Mouse (Mus musculus) forebrain, postnatal 0 days (tissue): ENCODE data around the gene Tnfrsf8. TPM values are rescaled to one million over a fixed set of nuclear protein-coding genes. Genes with fewer than 3 reads are reported as not detected.

Source experiments
- ATAC-seq: fragments of 200-750 bp; cut with Nextera tagmentation; 2 replicates; pipeline ENCODE4 v1.8.0; 2017; ENCODE audit warnings: mild to moderate bottlenecking, moderate library complexity
- DNase-seq: peaks from one replicate; pipeline ENCODE4 v3.0.0-alpha.2; 2015
- H3K27ac ChIP-seq: fragments of 300-500 bp; sonication (generic); 2 replicates; pipeline ENCODE4 v1.5.1; 2014; ENCODE audit warnings: low read depth, mild to moderate bottlenecking, antibody characterized with exemption, low read length, moderate library complexity, mixed read lengths
- H3K27me3 ChIP-seq: fragments of 300-500 bp; sonication (generic); 2 replicates; pipeline ENCODE4 v1.6.1; 2014; ENCODE audit warnings: mild to moderate bottlenecking, low read length, mixed read lengths; ENCODE audit not compliant: insufficient read depth
- H3K36me3 ChIP-seq: fragments of 300-500 bp; sonication (generic); 2 replicates; pipeline ENCODE4 v1.6.1; 2014; ENCODE audit warnings: mild to moderate bottlenecking, moderate library complexity; ENCODE audit not compliant: insufficient read depth
- H3K4me1 ChIP-seq: fragments of 300-500 bp; sonication (generic); 2 replicates; pipeline ENCODE4 v1.6.1; 2014; ENCODE audit warnings: antibody characterized with exemption; ENCODE audit not compliant: insufficient read depth
- H3K4me2 ChIP-seq: fragments of 300-500 bp; sonication (generic); 2 replicates; pipeline ENCODE4 v1.6.1; 2014; ENCODE audit warnings: low read depth, mild to moderate bottlenecking, moderate library complexity
- H3K4me3 ChIP-seq: fragments of 300-500 bp; sonication (generic); 2 replicates; pipeline ENCODE4 v1.5.1; 2014; ENCODE audit warnings: low read depth, low read length, mixed read lengths
- H3K9ac ChIP-seq: fragments of 300-500 bp; sonication (generic); 2 replicates; pipeline ENCODE4 v1.6.1; 2014; ENCODE audit warnings: mild to moderate bottlenecking
- H3K9me3 ChIP-seq: fragments of 300-500 bp; sonication (generic); 2 replicates; pipeline ENCODE4 v1.6.1; 2016; ENCODE audit warnings: low read length
- CTCF ChIP-seq: sonication (generic); IDR thresholded peaks from 2 replicates; pipeline ENCODE4 v1.5.1; 2016; ENCODE audit warnings: antibody characterized with exemption, control low read depth, low read depth
- WGBS: fragments of 180-500 bp; shearing (Covaris S2); extraction: QIAGEN DNeasy Blood & Tissue Kit; methylation state at CpG from one replicate; pipeline ENCODE4 v1.1.7; 2014; 5-methylcytosine and 5-hydroxymethylcytosine counted together
- polyA plus RNA-seq: library from polyadenylated mRNA; unstranded; fragments of >200 nt; fragmentation: Nextera tagmentation; extraction: Ambion mirVana; gene quantifications from 2 replicates; pipeline ENCODE4 v1.2.1, GENCODE M21; 2015
- total RNA-seq: library from RNA; depleted of rRNA; stranded (reverse); fragments of >200 nt; gene quantifications from 2 replicates; pipeline ENCODE4 v1.2.3, GENCODE M21; 2014

The Tnfrsf8 gene
- total and polyA plus RNA-seq, 2 experiments from 2014 or later = 1.5 to 3.3 TPM

DNA sequence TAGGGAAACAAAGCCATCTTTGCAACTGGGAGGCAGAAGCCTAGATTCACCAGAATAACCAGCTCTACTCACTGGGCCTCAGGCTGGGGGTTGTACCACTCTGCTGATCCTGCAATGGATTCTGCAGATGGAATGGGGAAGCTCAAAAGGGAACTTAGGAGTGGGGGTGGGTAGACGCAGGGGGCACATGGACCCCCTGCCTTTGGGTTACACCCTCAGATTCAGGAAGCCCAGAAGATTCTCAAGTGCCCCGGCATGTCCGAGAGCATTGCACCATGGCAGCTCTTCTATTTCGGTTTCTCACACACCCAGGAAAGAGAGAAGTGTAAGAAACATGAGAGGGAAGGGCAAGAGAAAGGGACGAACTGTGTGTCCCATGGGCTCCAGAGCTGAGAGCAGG lies 44.8 kb downstream of the Tnfrsf8 start:
- TF ChIP-seq CTCF = no peak
- Histone ChIP-seq H3K4me1 (no peaks in the 10 kb centered on the region), H3K9ac (no peak overlapping the region), H3K27ac (no peak overlapping the region), H3K4me3 (no peak overlapping the region), H3K27me3 (no peaks in the 10 kb centered on the region), H3K9me3 (no peaks in the 10 kb centered on the region), H3K4me2 (no peak overlapping the region), H3K36me3 (no peaks in the 10 kb centered on the region)
- WGBS = 91% methylated on average over 5 of the region's 5 CpGs
- ATAC-seq (no peak), DNase-seq (no peak)

- H3K4me2 ChIP-seq = no peak overlapping the region
- H3K36me3 ChIP-seq = no peaks in the 10 kb centered on the region
- no peak for DNase-seq
- 74% methylated on average over 4 of the region's 4 CpGs for WGBS
- H3K27ac ChIP-seq = no peak overlapping the region
- ATAC-seq = peak; percentile 29; the same call in 1 of the 2 replicates
- H3K4me1 ChIP-seq = no peaks in the 10 kb centered on the region
- no peak for TF ChIP-seq CTCF
- H3K4me3 ChIP-seq = no peak overlapping the region
- no peaks in the 10 kb centered on the region for H3K9me3 ChIP-seq
- H3K9ac ChIP-seq = no peak overlapping the region
- H3K27me3 ChIP-seq = no peaks in the 10 kb centered on the region
These were observed 47.3 kb downstream of the Tnfrsf8 start for GRCm38 (mm10) chr4:145267631-145268110.

DNA sequence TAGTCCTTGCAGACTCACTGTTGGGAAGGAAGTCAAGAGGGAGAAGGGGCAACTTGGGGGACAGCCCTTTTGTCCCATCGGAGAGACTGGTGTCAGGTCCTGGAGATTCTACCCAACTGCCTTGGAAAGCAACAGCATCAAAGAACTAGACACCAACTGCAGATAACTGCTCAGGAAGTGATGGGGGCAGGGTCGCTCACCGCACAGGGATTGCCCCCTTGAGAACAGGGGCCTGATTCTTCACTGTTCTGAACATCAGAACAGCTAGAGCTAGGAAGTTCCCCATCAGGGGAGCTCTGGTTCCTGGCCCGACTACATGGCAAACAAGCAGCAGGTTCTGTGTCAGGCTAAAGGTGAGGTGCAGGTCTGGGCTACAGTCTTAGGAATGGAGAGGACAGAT lies 48.5 kb downstream of the Tnfrsf8 start:
- Histone ChIP-seq H3K36me3 (no peaks in the 10 kb centered on the region), H3K9ac (no peak overlapping the region), H3K4me3 (no peak overlapping the region), H3K4me1 (no peaks in the 10 kb centered on the region), H3K27ac (no peak overlapping the region), H3K9me3 (no peaks in the 10 kb centered on the region), H3K4me2 (no peak overlapping the region), H3K27me3 (no peaks in the 10 kb centered on the region)
- 86% methylated on average over 4 of the region's 4 CpGs for WGBS
- ATAC-seq (no peak), DNase-seq (no peak)
- TF ChIP-seq CTCF = no peak

- Histone ChIP-seq H3K4me1 (no peaks in the 10 kb centered on the region), H3K9me3 (no peaks in the 10 kb centered on the region), H3K27me3 (no peaks in the 10 kb centered on the region), H3K9ac (no peak overlapping the region), H3K4me2 (no peak overlapping the region), H3K27ac (no peak overlapping the region), H3K36me3 (no peaks in the 10 kb centered on the region), H3K4me3 (no peak overlapping the region)
- DNase-seq (no peak), ATAC-seq (no peak)
- no peak for TF ChIP-seq CTCF
- WGBS = 43% methylated on average over 2 of the region's 2 CpGs
These were observed 50.2 kb downstream of the Tnfrsf8 start for GRCm38 (mm10) chr4:145264761-145265160.

- Histone ChIP-seq H3K27me3 (no peaks in the 10 kb centered on the region), H3K9ac (no peak overlapping the region), H3K27ac (no peak overlapping the region), H3K36me3 (no peaks in the 10 kb centered on the region), H3K4me2 (no peak overlapping the region), H3K9me3 (no peaks in the 10 kb centered on the region), H3K4me3 (no peak overlapping the region), H3K4me1 (no peaks in the 10 kb centered on the region)
- DNase-seq (no peak), ATAC-seq (no peak)
- WGBS = 90% methylated on average over 1 of the region's 1 CpGs
- no peak for TF ChIP-seq CTCF
These were observed 51.4 kb downstream of the Tnfrsf8 start for GRCm38 (mm10) chr4:145263583-145263982.

- TF ChIP-seq CTCF = no peak
- Histone ChIP-seq H3K4me1 (no peaks in the 10 kb centered on the region), H3K9me3 (no peaks in the 10 kb centered on the region), H3K27ac (no peak overlapping the region), H3K9ac (no peak overlapping the region), H3K4me2 (no peak overlapping the region), H3K27me3 (no peaks in the 10 kb centered on the region), H3K4me3 (no peak overlapping the region), H3K36me3 (no peaks in the 10 kb centered on the region)
- WGBS = 81% methylated on average over 5 of the region's 5 CpGs
- no peak for DNase-seq
- ATAC-seq = no peak
These were observed 54.2 kb downstream of the Tnfrsf8 start for GRCm38 (mm10) chr4:145260802-145261201.

GRCm38 (mm10) chr4:145257751-145258434 lies 57.1 kb downstream of the Tnfrsf8 start:
- no peak for TF ChIP-seq CTCF
- no peak for DNase-seq
- WGBS = 69% methylated on average over 5 of the region's 5 CpGs
- Histone ChIP-seq H3K27me3 (no peaks in the 10 kb centered on the region), H3K4me1 (no peaks in the 10 kb centered on the region), H3K9ac (no peak overlapping the region), H3K4me2 (no peak overlapping the region), H3K36me3 (no peaks in the 10 kb centered on the region), H3K9me3 (no peaks in the 10 kb centered on the region), H3K27ac (no peak overlapping the region), H3K4me3 (no peak overlapping the region)
- ATAC-seq = no peak
